Comparison of ENCODE assay signal across 9 mouse cellular contexts in genomic region chr4:45163711-45164110, GRCm38 (mm10). TPM values are rescaled to one million over a fixed set of nuclear protein-coding genes. Genes with fewer than 3 reads are reported as not detected.
DNase-seq lines count a peak whose midpoint lies in the region; ATAC-seq lines count a peak whose summit lies in the region.
"Had no signal": no experiment of that assay in that cellular context is flagged by ENCODE, and none has a peak within 500 bp of the region (broad histone marks: within the 10 kb centered on the region; RNA-seq: fewer than 3 reads in every experiment).

No protein-coding gene starts in this region.

- no peak overlapping the region for H3K4me3 ChIP-seq in kidney, embryonic 14.5 days (ENCODE audit: low read length)
- H3K4me3 ChIP-seq in forebrain, embryonic 13.5 days = no peak overlapping the region

- no peaks in the 10 kb centered on the region for H3K27me3 ChIP-seq in kidney, embryonic 14.5 days (ENCODE audit: control insufficient read depth, insufficient read depth, low read length)
- H3K27me3 ChIP-seq in forebrain, embryonic 13.5 days = no peaks in the 10 kb centered on the region

- H3K27ac ChIP-seq in kidney, embryonic 14.5 days (ENCODE audit: low read depth, low read length) = no peak overlapping the region
- no peak overlapping the region for H3K27ac ChIP-seq in forebrain, embryonic 13.5 days
- H3K27ac ChIP-seq: macrophage had no signal

- H3K9ac ChIP-seq in kidney, embryonic 14.5 days (ENCODE audit: low read depth, low read length) = no peak overlapping the region
- H3K9ac ChIP-seq in forebrain, embryonic 13.5 days = no peak overlapping the region

- H3K4me2 ChIP-seq in kidney, embryonic 14.5 days (replicated peaks; ENCODE audit: low read depth, low read length) = no peak overlapping the region
- H3K4me2 ChIP-seq in forebrain, embryonic 13.5 days = no peak overlapping the region

- DNase-seq in CD4-positive, CD25-positive, alpha-beta regulatory T cell, adult 2 months (ENCODE audit: low read depth, low spot score) = peak; percentile 27
- DNase-seq in kidney, adult 11 months = peak; percentile 4
- DNase-seq in NIH3T3 (ENCODE audit: low read depth) = peak; percentile 15
- peak; percentile 69 for DNase-seq in lung, postnatal 10 days
- DNase-seq in gastrocnemius, adult 8-10 months (ENCODE audit: low spot score in 2 of 2) = no peak

- H3K4me1 ChIP-seq in kidney, embryonic 14.5 days (ENCODE audit: control insufficient read depth, insufficient read depth, low read length) = no peaks in the 10 kb centered on the region
- no peaks in the 10 kb centered on the region for H3K4me1 ChIP-seq in forebrain, embryonic 13.5 days

- no peak for ATAC-seq in CD4-positive, CD25-positive, alpha-beta regulatory T cell, adult 4 months
- ATAC-seq in kidney, embryonic 14.5 days (ENCODE audit: low FRiP score, low TSS enrichment) = no peak
- no peak for ATAC-seq in forebrain, embryonic 13.5 days

- H3K9me3 ChIP-seq in kidney, embryonic 14.5 days (ENCODE audit: control insufficient read depth, low read length) = no peaks in the 10 kb centered on the region
- 0 out of 2 replicates have a peak, but pooled peaks cover 5% of the 10 kb centered on the region for H3K9me3 ChIP-seq in forebrain, embryonic 13.5 days (replicated peaks)

- 17% methylated on average over 1 of the region's 1 CpGs for whole genome bisulfite sequencing in kidney, embryonic 14.5 days
- 15% methylated on average over 1 of the region's 1 CpGs for WGBS in forebrain, embryonic 13.5 days

- no peaks in the 10 kb centered on the region for H3K36me3 ChIP-seq in kidney, embryonic 14.5 days (ENCODE audit: control insufficient read depth, insufficient read depth, low read length)
- H3K36me3 ChIP-seq in forebrain, embryonic 13.5 days (ENCODE audit: poor library complexity, severe bottlenecking) = no peaks in the 10 kb centered on the region

RNA-seq across cellular contexts. Expression of gene Frmpd1, which starts 21.0 kb away (rescaled TPM):
- polyA plus RNA-seq in CD4-positive, CD25-positive, alpha-beta regulatory T cell, adult 4 months (2017; shearing (Covaris generic)) = not detected
- polyA plus RNA-seq in kidney, embryonic 14.5 days (2014; fragmentation: Nextera tagmentation; extraction: Ambion mirVana) = 0.24 and 0.53 TPM in 2 replicates
- total RNA-seq in gastrocnemius, adult 8-10 months (2022) = under 1 TPM in 1 of 4 experiments, not detected in 3; 0.04 TPM
- polyA plus RNA-seq in forebrain, embryonic 13.5 days (2015; fragmentation: Nextera tagmentation; extraction: Ambion mirVana) = 0.73 and 0.98 TPM in 2 replicates
- polyA plus RNA-seq: macrophage had no signal

RNA-seq across cellular contexts. Expression of gene Tomm5, which starts 55.8 kb away (rescaled TPM):
- polyA plus RNA-seq in CD4-positive, CD25-positive, alpha-beta regulatory T cell, adult 4 months (2017; shearing (Covaris generic)) = 100 to 1,000 TPM; 125 to 132 TPM
- polyA plus RNA-seq in kidney, embryonic 14.5 days (2014; fragmentation: Nextera tagmentation; extraction: Ambion mirVana) = 271 and 343 TPM in 2 replicates
- 10 to 100 TPM; 67.7 to 76.8 (median 68.6) TPM for total RNA-seq in gastrocnemius, adult 8-10 months (2022)
- 173 and 181 TPM in 2 replicates for polyA plus RNA-seq in forebrain, embryonic 13.5 days (2015; fragmentation: Nextera tagmentation; extraction: Ambion mirVana)

Comparison
In these comparisons a context has a peak if more than half of its experiments do, and no peak if none do; other contexts are left out.
1. DNase-seq: peak in CD4-positive, CD25-positive, alpha-beta regulatory T cell, adult 2 months (single experiment), kidney, adult 11 months (single experiment), NIH3T3 (single experiment) and lung, postnatal 10 days (single experiment); none in gastrocnemius, adult 8-10 months (0 of 2).